Mouse (Mus musculus) ES-E14 (cell line): ENCODE measurements around the gene Catsperg1. TPM values are rescaled to one million over a fixed set of nuclear protein-coding genes. Genes with fewer than 3 reads are reported as not detected.

Experiments
- DNase-seq: peaks from one replicate; pipeline ENCODE4 v3.0.0-alpha.2; 2013; ENCODE audit warnings: low read depth, low spot score
- H3K27ac ChIP-seq: 2 replicates; pipeline ENCODE4 v1.5.1; 2012; ENCODE audit warnings: low read depth, mild to moderate bottlenecking, low read length, moderate library complexity, mixed read lengths; ENCODE audit not compliant: poor library complexity, insufficient read depth, severe bottlenecking
- H3K36me3 ChIP-seq: 2 replicates; pipeline ENCODE4 v1.6.1; 2012; ENCODE audit warnings: mild to moderate bottlenecking, low read length, moderate library complexity, mixed read lengths; ENCODE audit not compliant: control insufficient read depth, poor library complexity, insufficient read depth, severe bottlenecking
- H3K4me1 ChIP-seq, 2 experiments: fragments of 150-350 bp in 1 of 2; sonication (generic) in 1 of 2; 2 replicates each; pipeline ENCODE4 v1.6.1; 2012; ENCODE audit warnings: low read length in 2 of 2, mild to moderate bottlenecking in 1 of 2, mixed read lengths in 1 of 2; ENCODE audit not compliant: control insufficient read depth in 2 of 2, insufficient read depth in 2 of 2, poor library complexity in 1 of 2
- H3K4me3 ChIP-seq, 2 experiments: fragments of 150-350 bp in 1 of 2; sonication (generic) in 1 of 2; 2 replicates each; pipeline ENCODE4 v1.5.1; 2012; ENCODE audit warnings: low read length in 2 of 2, low read depth in 1 of 2, mild to moderate bottlenecking in 1 of 2, mixed read lengths in 1 of 2; ENCODE audit not compliant: insufficient read depth in 1 of 2, poor library complexity in 1 of 2, severe bottlenecking in 1 of 2
- H3K9ac ChIP-seq: 2 replicates; pipeline ENCODE4 v1.6.1; 2012; ENCODE audit warnings: low read depth, mild to moderate bottlenecking, low read length, mixed read lengths; ENCODE audit not compliant: poor library complexity, insufficient read depth, severe bottlenecking
- H3K9me3 ChIP-seq: fragments of 150-350 bp; sonication (generic); 2 replicates; pipeline ENCODE4 v1.6.1; 2012; ENCODE audit warnings: low read depth, mild to moderate bottlenecking, low read length; ENCODE audit not compliant: control insufficient read depth, insufficient read depth
- CHD2 ChIP-seq: IDR thresholded peaks from 2 replicates; pipeline ENCODE4 v1.6.1; 2014; ENCODE audit warnings: mild to moderate bottlenecking, low read depth, low read length, inconsistent platforms
- HCFC1 ChIP-seq: IDR thresholded peaks from 2 replicates; pipeline ENCODE4 v1.6.1; 2012; ENCODE audit warnings: low read length, inconsistent platforms, borderline replicate concordance; ENCODE audit not compliant: insufficient read depth
- MAFK ChIP-seq: IDR thresholded peaks from 2 replicates; pipeline ENCODE4 v1.6.1; 2014; ENCODE audit warnings: mild to moderate bottlenecking, low read depth, low read length, inconsistent platforms; ENCODE audit not compliant: insufficient read depth
- ZC3H11A ChIP-seq: IDR thresholded peaks from 2 replicates; pipeline ENCODE4 v1.6.1; 2012; ENCODE audit warnings: low read depth, mild to moderate bottlenecking, inconsistent platforms, low read length, borderline replicate concordance
- ZNF384 ChIP-seq: IDR thresholded peaks from 2 replicates; pipeline ENCODE4 v1.6.1; 2012; ENCODE audit warnings: low read depth, low read length, inconsistent platforms
- in situ Hi-C, 2 experiments: fragments of 600-800 bp; cut with MboI; formaldehyde crosslinking; loops; one replicate each; pipeline ENCODE4 v1.15.1; 2025; ENCODE audit warnings: low sequenced_read_pairs in 2 of 2, inconsistent platforms in 1 of 2; ENCODE audit not compliant: unreplicated experiment in 2 of 2
- total RNA-seq: library from RNA; depleted of rRNA; stranded (reverse); fragments of 300-350 nt; gene quantifications from 2 replicates; pipeline ENCODE4 v1.2.3, GENCODE M21; 2012; rRNA removed

The Catsperg1 gene
- 2.1 and 2.9 TPM in 2 replicates for total RNA-seq

DNA sequence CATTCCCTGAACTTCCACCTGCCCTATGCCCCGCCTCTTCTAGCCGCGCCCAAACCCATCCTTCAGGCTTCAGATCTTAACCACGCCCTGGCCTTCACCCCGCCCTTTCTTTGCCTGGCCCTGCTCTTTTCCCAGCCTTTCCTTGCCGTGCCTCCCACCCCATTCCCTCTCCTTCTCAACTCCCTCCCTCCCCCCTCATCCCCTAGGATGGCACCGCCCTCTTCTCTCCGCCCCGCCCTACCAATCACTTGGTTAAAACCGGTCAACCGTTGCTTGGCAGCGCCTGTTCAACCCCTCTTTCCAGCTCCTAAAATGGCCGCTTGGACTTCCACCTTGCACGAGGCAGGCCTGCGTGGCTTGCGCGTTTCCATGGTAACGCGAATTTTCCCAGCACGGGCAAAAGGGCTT is at the start of gene Catsperg1:
TSS of gene Catsperg1 (minus strand) at position 361 of the 408 bp plus-strand sequence.
- TF ChIP-seq ZNF384 (no peak), HCFC1 (peak; percentile 81), CHD2 (no peak), ZC3H11A (no peak)
- Histone ChIP-seq H3K9ac (no peak within 1 kb of the TSS), H3K4me3 (peak within 1 kb of the TSS; percentile 26 to 60; a peak in 3 of 4 replicates), H3K36me3 (no peaks in the 10 kb centered on the region), H3K9me3 (no peaks in the 10 kb centered on the region), H3K4me1 (peaks cover 0 to 1% of the 10 kb centered on the region in 2 experiments; a peak in 1 of 4 replicates), H3K27ac (no peak within 1 kb of the TSS)
- peak; percentile 97 for DNase-seq
- in situ Hi-C loops, result no loop called here

DNA sequence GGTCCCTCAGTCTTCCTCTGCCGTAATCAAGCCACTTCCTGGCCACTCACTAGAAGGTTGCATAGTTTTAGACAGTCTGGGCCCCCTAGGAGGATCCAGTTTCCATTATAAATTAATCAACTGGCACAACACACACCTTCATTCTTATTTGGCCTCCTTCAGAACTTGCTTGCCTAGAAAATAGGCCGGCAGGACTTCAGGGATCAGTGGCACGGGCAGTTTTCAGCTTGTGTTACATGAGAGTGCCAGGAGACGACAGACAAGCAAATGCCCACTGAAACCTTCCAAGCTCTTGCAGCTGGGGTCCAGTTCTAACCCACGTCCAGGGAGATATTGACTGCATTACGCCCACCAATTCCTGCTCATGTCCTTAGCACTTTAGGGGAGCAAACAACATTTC is 48.3 kb upstream of the Catsperg1 start:
- in situ Hi-C loops, result no loop called here
- Histone ChIP-seq H3K27ac (no peak overlapping the region), H3K36me3 (peaks cover 39% of the 10 kb centered on the region), H3K4me3 (no peak overlapping the region), H3K9ac (no peak overlapping the region), H3K9me3 (no peaks in the 10 kb centered on the region), H3K4me1 (peaks cover 0 to 11% of the 10 kb centered on the region in 2 experiments; a peak in 2 of 4 replicates)
- no peak for DNase-seq
- no peak for TF ChIP-seq ZNF384
- no peak for TF ChIP-seq HCFC1
- TF ChIP-seq MAFK, result no peak
- TF ChIP-seq ZC3H11A, result no peak
- no peak for TF ChIP-seq CHD2

DNA sequence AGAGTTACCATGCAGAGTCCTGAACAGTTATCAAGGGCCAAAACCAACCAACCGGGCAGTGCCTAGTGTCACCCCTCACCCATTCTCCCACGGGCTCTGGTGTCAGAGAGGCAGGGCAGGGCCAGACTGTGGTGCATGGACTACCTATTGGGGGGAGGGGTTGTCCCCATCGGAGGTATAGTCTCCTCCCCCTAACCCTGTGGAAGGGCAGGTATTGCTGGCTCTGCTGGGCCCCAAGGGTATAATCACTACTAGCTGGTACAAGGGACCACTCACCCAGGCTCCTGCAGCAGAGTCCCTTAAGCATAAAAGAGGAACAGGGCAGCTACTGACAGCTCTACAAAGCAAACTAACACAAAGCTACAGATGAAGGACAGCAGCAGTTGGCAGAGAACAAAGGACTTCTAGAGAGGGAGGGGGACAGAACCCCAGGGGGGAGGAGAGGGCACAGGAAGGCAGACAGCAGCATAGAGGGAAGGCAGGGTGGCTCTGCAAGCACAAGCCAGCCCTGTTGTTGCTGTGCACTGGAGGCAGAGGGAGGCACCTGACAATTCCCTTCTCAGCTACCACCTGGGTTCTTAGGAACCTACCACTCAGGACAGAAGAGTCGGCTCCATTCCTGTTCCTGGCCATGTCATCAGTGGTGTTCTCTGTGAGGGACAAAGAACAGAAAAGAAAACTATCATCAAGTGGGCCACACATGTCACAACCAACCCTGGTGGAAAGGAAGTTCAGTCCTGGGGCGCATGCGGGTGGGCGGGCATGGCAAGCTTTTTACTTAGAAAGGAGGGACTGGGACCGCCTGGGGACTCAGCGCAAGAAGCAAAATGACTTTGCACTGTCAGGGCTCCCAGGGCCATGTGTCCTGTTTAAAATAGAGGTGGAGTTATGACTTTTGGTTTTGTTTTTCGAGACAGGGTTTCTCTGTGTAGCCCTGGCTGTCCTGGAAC is 46.2 kb upstream of the Catsperg1 start:
- H3K36me3 ChIP-seq, result peaks cover 46% of the 10 kb centered on the region
- DNase-seq, result no peak
- H3K4me3 ChIP-seq, result no peak overlapping the region
- peaks cover 0 to 7% of the 10 kb centered on the region in 2 experiments; a peak in 2 of 4 replicates for H3K4me1 ChIP-seq
- no peak overlapping the region for H3K27ac ChIP-seq
- in situ Hi-C loops, result no loop called here
- H3K9me3 ChIP-seq, result no peaks in the 10 kb centered on the region
- TF ChIP-seq MAFK (no peak), CHD2 (no peak), HCFC1 (no peak), ZC3H11A (no peak), ZNF384 (no peak)
- H3K9ac ChIP-seq, result no peak overlapping the region

DNA sequence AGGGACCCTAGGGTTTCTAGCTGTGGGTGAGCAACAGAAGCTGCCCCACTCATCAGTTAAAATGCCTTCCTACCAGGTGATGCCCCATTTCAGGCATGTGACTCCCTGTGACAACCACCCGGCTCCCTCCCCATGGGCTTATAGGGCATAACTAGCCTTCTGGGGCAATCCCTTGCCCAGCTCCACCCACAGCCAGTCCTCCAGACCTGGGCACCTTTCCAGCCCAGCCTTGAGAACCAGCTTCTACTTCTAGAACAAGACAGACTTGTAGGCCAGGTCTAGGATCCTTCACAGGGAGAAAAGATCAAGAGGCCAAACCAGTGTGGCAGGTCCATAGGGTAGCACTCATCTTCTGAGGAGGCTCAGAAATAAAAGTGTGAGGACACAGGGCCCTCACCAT is 43.5 kb upstream of the Catsperg1 start:
- Histone ChIP-seq H3K4me3 (no peak overlapping the region), H3K9me3 (no peaks in the 10 kb centered on the region), H3K4me1 (peaks cover 0 to 8% of the 10 kb centered on the region in 2 experiments; a peak in 2 of 4 replicates), H3K9ac (no peak overlapping the region), H3K27ac (no peak overlapping the region), H3K36me3 (peaks cover 46% of the 10 kb centered on the region)
- in situ Hi-C loops, result no loop called here
- no peak for TF ChIP-seq CHD2
- TF ChIP-seq HCFC1, result no peak
- no peak for TF ChIP-seq ZC3H11A
- no peak for TF ChIP-seq ZNF384
- TF ChIP-seq MAFK, result no peak
- no peak for DNase-seq

DNA sequence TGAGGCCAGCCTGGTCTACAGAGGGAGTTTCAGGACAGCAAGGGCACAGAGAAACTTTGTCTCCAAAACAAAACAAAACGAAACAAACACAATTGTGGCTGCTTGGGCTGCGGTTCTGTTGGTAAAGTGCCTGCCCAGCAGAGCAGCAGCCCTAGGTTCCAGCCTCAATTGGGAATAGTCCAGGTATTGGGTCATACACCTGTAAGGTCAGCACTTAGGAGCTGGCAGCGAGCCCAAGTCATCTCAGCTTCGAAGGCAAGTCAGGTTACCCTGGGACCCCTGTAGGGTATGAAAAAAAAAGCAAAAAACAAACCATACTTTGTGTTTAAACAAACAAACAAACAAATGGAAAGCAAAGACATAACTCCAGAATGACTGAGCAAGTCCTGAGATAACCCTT is 42.0 kb upstream of the Catsperg1 start:
- DNase-seq, result no peak
- Histone ChIP-seq H3K4me3 (no peak overlapping the region), H3K4me1 (peaks cover 0 to 8% of the 10 kb centered on the region in 2 experiments; a peak in 2 of 4 replicates), H3K36me3 (peaks cover 46% of the 10 kb centered on the region), H3K27ac (no peak overlapping the region), H3K9ac (no peak overlapping the region), H3K9me3 (no peaks in the 10 kb centered on the region)
- in situ Hi-C loops, result no loop called here
- TF ChIP-seq ZC3H11A (no peak), MAFK (no peak), CHD2 (no peak), HCFC1 (no peak), ZNF384 (no peak)
